Mouse (Mus musculus) liver, embryonic 14.5 days (tissue): ENCODE measurements around the gene P2rx5. TPM values are rescaled to one million over a fixed set of nuclear protein-coding genes. Genes with fewer than 3 reads are reported as not detected.

Source experiments
- ATAC-seq: fragments of 200-750 bp; cut with Nextera tagmentation; 2 replicates; pipeline ENCODE4 v1.8.0; 2017; ENCODE audit warnings: moderate number of reproducible peaks, mild to moderate bottlenecking, moderate library complexity; ENCODE audit not compliant: insufficient read depth
- DNase-seq, 3 experiments: peaks; one replicate each; pipeline ENCODE4 v3.0.0-alpha.2; 2012 to 2013; ENCODE audit warnings: low read depth in 3 of 3, low spot score in 3 of 3
- H3K27ac ChIP-seq: fragments of 300-500 bp; sonication (generic); 2 replicates; pipeline ENCODE4 v1.5.1; 2014; ENCODE audit warnings: moderate library complexity, mild to moderate bottlenecking, control low read depth, inconsistent platforms
- H3K27me3 ChIP-seq: fragments of 300-500 bp; sonication (generic); 2 replicates; pipeline ENCODE4 v1.6.1; 2014; ENCODE audit warnings: mild to moderate bottlenecking, low read length, moderate library complexity; ENCODE audit not compliant: control insufficient read depth, insufficient read depth
- H3K36me3 ChIP-seq: fragments of 300-500 bp; sonication (generic); replicated peaks from 2 replicates; pipeline ENCODE4 v1.6.1; 2014; ENCODE audit warnings: low read depth; ENCODE audit not compliant: control insufficient read depth, insufficient read depth
- H3K4me1 ChIP-seq, 2 experiments: fragments of 200-500 bp in 1 of 2; fragments of 300-500 bp in 1 of 2; sonication (generic) in 1 of 2; replicated peaks; 2 replicates each; pipeline ENCODE4 v1.6.1; 2012 to 2014; ENCODE audit warnings: antibody characterized with exemption in 1 of 2, inconsistent platforms in 1 of 2, low read length in 1 of 2; ENCODE audit not compliant: control insufficient read depth in 2 of 2, insufficient read depth in 2 of 2
- H3K4me2 ChIP-seq: fragments of 300-500 bp; sonication (generic); 2 replicates; pipeline ENCODE4 v1.6.1; 2014; ENCODE audit warnings: low read depth, mild to moderate bottlenecking, control low read depth, moderate library complexity
- H3K4me3 ChIP-seq, 2 experiments: fragments of 200-500 bp in 1 of 2; fragments of 300-500 bp in 1 of 2; sonication (generic) in 1 of 2; 2 replicates each; pipeline ENCODE4 v1.5.1; 2012 to 2014; ENCODE audit warnings: low read depth in 2 of 2, low read length in 2 of 2, mild to moderate bottlenecking in 2 of 2, control low read depth in 1 of 2, inconsistent platforms in 1 of 2, moderate library complexity in 1 of 2; ENCODE audit not compliant: insufficient read depth in 1 of 2
- H3K9ac ChIP-seq: fragments of 300-500 bp; sonication (generic); replicated peaks from 2 replicates; pipeline ENCODE4 v1.6.1; 2014; ENCODE audit warnings: mild to moderate bottlenecking, control low read depth, moderate library complexity
- H3K9me3 ChIP-seq: fragments of 300-500 bp; sonication (generic); 2 replicates; pipeline ENCODE4 v1.6.1; 2016; ENCODE audit warnings: low read length, mixed read lengths; ENCODE audit not compliant: control insufficient read depth
- CTCF ChIP-seq: IDR thresholded peaks from 2 replicates; pipeline ENCODE4 v1.5.1; 2016; ENCODE audit warnings: antibody characterized with exemption, low read depth, control low read depth
- EP300 ChIP-seq: IDR thresholded peaks from 2 replicates; pipeline ENCODE4 v1.6.1; 2016; ENCODE audit warnings: antibody characterized with exemption, low read depth
- WGBS: fragments of 180-500 bp; shearing (Covaris S2); extraction: QIAGEN DNeasy Blood & Tissue Kit; methylation state at CpG from one replicate; pipeline ENCODE4 v1.1.7; 2014; ENCODE audit not compliant: insufficient replicate concordance; 5-methylcytosine and 5-hydroxymethylcytosine counted together
- polyA plus RNA-seq, 2 experiments: library from polyadenylated mRNA; depleted of rRNA in 1 of 2; stranded (reverse) in 1 of 2; unstranded in 1 of 2; fragments of >200 nt; fragmentation: Nextera tagmentation in 1 of 2; extraction: Ambion mirVana in 1 of 2; gene quantifications; 2 replicates each; pipeline versions ENCODE4 v1.2.1 to v1.2.3; 2012 to 2014

P2rx5 gene
- polyA plus RNA-seq, 2 experiments = 0.08 to 0.15 TPM

- Histone ChIP-seq H3K27me3 (no peaks in the 10 kb centered on the region), H3K4me2 (peak overlapping the region; percentile 87), H3K36me3 (peaks cover 24% of the 10 kb centered on the region), H3K4me3 (peak overlapping the region in 1 of 2 experiments; percentile 25; a peak in 2 of 4 replicates), H3K9ac (peak overlapping the region; percentile 51; the same call in 1 of the 2 replicates), H3K4me1 (peaks cover 21 to 30% of the 10 kb centered on the region in 2 experiments), H3K9me3 (no peaks in the 10 kb centered on the region), H3K27ac (no peak overlapping the region)
- no peak for ATAC-seq
- 84% methylated on average over 5 of the region's 5 CpGs for WGBS
- DNase-seq = no peak
- no peak for TF ChIP-seq CTCF
- TF ChIP-seq EP300 = no peak
Observed at GRCm38 (mm10) chr11:73134222-73134621, 26.0 kb upstream of the P2rx5 start.

- WGBS = 25% methylated on average over 6 of the region's 6 CpGs
- TF ChIP-seq CTCF (no peak), EP300 (no peak)
- peak overlapping the region; percentile 87 for H3K4me2 ChIP-seq
- H3K27ac ChIP-seq = no peak overlapping the region
- H3K4me1 ChIP-seq = peaks cover 21 to 30% of the 10 kb centered on the region in 2 experiments
- H3K27me3 ChIP-seq = no peaks in the 10 kb centered on the region
- DNase-seq = peak in 1 of 3 experiments; percentile 22
- no peaks in the 10 kb centered on the region for H3K9me3 ChIP-seq
- peak overlapping the region; percentile 82 to 97 for H3K4me3 ChIP-seq
- H3K36me3 ChIP-seq = peaks cover 21% of the 10 kb centered on the region
- ATAC-seq = no peak
- H3K9ac ChIP-seq = peak overlapping the region; percentile 90
Observed at GRCm38 (mm10) chr11:73136587-73136986, 23.6 kb upstream of the P2rx5 start.

GRCm38 (mm10) chr11:73137116-73137515, 23.1 kb upstream of the P2rx5 start:
- H3K4me1 ChIP-seq = peaks cover 21 to 30% of the 10 kb centered on the region in 2 experiments
- H3K9ac ChIP-seq = peak overlapping the region; percentile 90
- H3K27me3 ChIP-seq = no peaks in the 10 kb centered on the region
- 7% methylated on average over 11 of the region's 11 CpGs for WGBS
- TF ChIP-seq CTCF (no peak), EP300 (no peak)
- H3K36me3 ChIP-seq = peaks cover 20% of the 10 kb centered on the region
- H3K9me3 ChIP-seq = no peaks in the 10 kb centered on the region
- H3K27ac ChIP-seq = no peak overlapping the region
- peak overlapping the region; percentile 82 to 97 for H3K4me3 ChIP-seq
- DNase-seq (no peak), ATAC-seq (no peak)
- peak overlapping the region; percentile 87 for H3K4me2 ChIP-seq

GRCm38 (mm10) chr11:73137591-73138501, 22.4 kb upstream of the P2rx5 start, which contains the start of gene Haspin:
TSS of gene Haspin (minus strand) at chr11:73138294.
- WGBS = under 1% methylated on average over 84 of the region's 84 CpGs
- Histone ChIP-seq H3K27ac (peak within 1 kb of the TSS; percentile 20; the same call in 1 of the 2 replicates), H3K4me1 (peaks cover 21 to 30% of the 10 kb centered on the region in 2 experiments), H3K4me2 (peak within 1 kb of the TSS; percentile 87), H3K4me3 (peak within 1 kb of the TSS; percentile 82 to 97), H3K9me3 (no peaks in the 10 kb centered on the region), H3K9ac (peak within 1 kb of the TSS; percentile 90), H3K36me3 (peaks cover 20% of the 10 kb centered on the region), H3K27me3 (no peaks in the 10 kb centered on the region)
- peak; percentile 91 for TF ChIP-seq CTCF
- peak; percentile 77 for TF ChIP-seq EP300
- DNase-seq (peak; percentile 76 to 83 (median 78)), ATAC-seq (peak; percentile 96)

- Histone ChIP-seq H3K4me1 (no peaks in the 10 kb centered on the region), H3K4me3 (no peak overlapping the region), H3K9me3 (no peaks in the 10 kb centered on the region), H3K27ac (no peak overlapping the region), H3K9ac (no peak overlapping the region), H3K27me3 (no peaks in the 10 kb centered on the region), H3K36me3 (no peaks in the 10 kb centered on the region), H3K4me2 (no peak overlapping the region)
- TF ChIP-seq CTCF = no peak
- no peak for TF ChIP-seq EP300
- 48% methylated on average over 1 of the region's 1 CpGs for WGBS
- ATAC-seq (no peak), DNase-seq (no peak)
Observed at GRCm38 (mm10) chr11:73144261-73144681, 15.9 kb upstream of the P2rx5 start.
